Mouse (Mus musculus) CH12.LX (cell line): ENCODE measurements around the gene Slc25a11. TPM values are rescaled to one million over a fixed set of nuclear protein-coding genes. Genes with fewer than 3 reads are reported as not detected.
A peak's percentile ranks its signal among the peaks of the same experiment; 100 is the strongest.

ENCODE experiments used
- DNase-seq: peaks from one replicate; pipeline ENCODE4 v3.0.0-alpha.2; 2013; ENCODE audit errors: extremely low read depth
- H3K27ac ChIP-seq: 2 replicates; pipeline ENCODE4 v1.5.1; 2012; ENCODE audit warnings: low read depth, mild to moderate bottlenecking, control low read depth, moderate library complexity; ENCODE audit not compliant: insufficient read depth
- H3K27me3 ChIP-seq: replicated peaks from 2 replicates; pipeline ENCODE3; 2012; ENCODE audit warnings: inconsistent platforms
- H3K36me3 ChIP-seq, 2 experiments: replicated peaks in 1 of 2; 2 replicates each; pipeline versions ENCODE3 to v1.6.1; 2012; ENCODE audit warnings: inconsistent platforms in 1 of 2, low read length in 1 of 2, mild to moderate bottlenecking in 1 of 2, mixed read lengths in 1 of 2, moderate library complexity in 1 of 2; ENCODE audit not compliant: control insufficient read depth in 1 of 2, insufficient read depth in 1 of 2
- H3K4me1 ChIP-seq, 2 experiments: 2 replicates each; pipeline ENCODE4 v1.6.1; 2012; ENCODE audit warnings: inconsistent platforms in 1 of 2, moderate library complexity in 1 of 2; ENCODE audit not compliant: insufficient read depth in 2 of 2, control insufficient read depth in 1 of 2
- H3K4me2 ChIP-seq: 2 replicates; pipeline ENCODE4 v1.6.1; 2012; ENCODE audit warnings: low read depth, mild to moderate bottlenecking, control low read depth; ENCODE audit not compliant: poor library complexity, insufficient read depth, severe bottlenecking
- H3K4me3 ChIP-seq, 3 experiments: fragments of 150-350 bp in 1 of 3; sonication (generic) in 1 of 3; replicated peaks in 1 of 3; 2 replicates each; pipeline versions ENCODE3 to v1.5.1; 2011 to 2012; ENCODE audit warnings: low read depth in 2 of 3, low read length in 2 of 3, mild to moderate bottlenecking in 2 of 3, moderate library complexity in 2 of 3, control low read depth in 1 of 3, improper control_type of control experiment in 1 of 3, inconsistent platforms in 1 of 3, mixed read lengths in 1 of 3; ENCODE audit not compliant: poor library complexity in 1 of 3
- H3K79me2 ChIP-seq: replicated peaks from 2 replicates; pipeline ENCODE4 v1.6.1; 2012; ENCODE audit warnings: mild to moderate bottlenecking, moderate library complexity; ENCODE audit not compliant: control insufficient read depth, poor library complexity, insufficient read depth, severe bottlenecking; ENCODE audit errors: extremely low read depth
- H3K9ac ChIP-seq: 2 replicates; pipeline ENCODE4 v1.6.1; 2012; ENCODE audit warnings: low read depth, mild to moderate bottlenecking, control low read depth, moderate library complexity; ENCODE audit not compliant: insufficient read depth
- H3K9me3 ChIP-seq: replicated peaks from 2 replicates; pipeline ENCODE3; 2012; ENCODE audit warnings: low read length, inconsistent platforms, mixed read lengths
- BHLHE40 ChIP-seq: IDR thresholded peaks from 2 replicates; pipeline ENCODE4 v1.6.1; 2011; ENCODE audit warnings: mild to moderate bottlenecking, low read depth, low read length, improper control_type of control experiment
- CHD1 ChIP-seq: IDR thresholded peaks from 2 replicates; pipeline ENCODE4 v1.6.1; 2012; ENCODE audit warnings: low read depth, low read length, improper control_type of control experiment, inconsistent platforms
- CHD2 ChIP-seq: IDR thresholded peaks from 2 replicates; pipeline ENCODE4 v1.6.1; 2011; ENCODE audit warnings: low read length, improper control_type of control experiment
- EP300 ChIP-seq: IDR thresholded peaks from 2 replicates; pipeline ENCODE4 v1.6.1; 2011; ENCODE audit warnings: low read length, improper control_type of control experiment
- ETS1 ChIP-seq: conservative IDR thresholded peaks from 2 replicates; pipeline ENCODE4 v1.6.1; 2012; ENCODE audit warnings: low read depth, mild to moderate bottlenecking, inconsistent platforms, low read length, improper control_type of control experiment, moderate library complexity
- HCFC1 ChIP-seq: IDR thresholded peaks from 2 replicates; pipeline ENCODE4 v1.6.1; 2012; ENCODE audit warnings: low read depth, mild to moderate bottlenecking, inconsistent platforms, low read length, improper control_type of control experiment
- IRF4 ChIP-seq: IDR thresholded peaks from 2 replicates; pipeline ENCODE4 v1.6.1; 2014; ENCODE audit warnings: low read depth, mild to moderate bottlenecking, inconsistent platforms, low read length, improper control_type of control experiment
- JUN ChIP-seq: IDR thresholded peaks from 2 replicates; pipeline ENCODE4 v1.6.1; 2011; ENCODE audit warnings: low read depth, mild to moderate bottlenecking, low read length, improper control_type of control experiment, moderate library complexity; ENCODE audit not compliant: insufficient read depth
- JUND ChIP-seq: conservative IDR thresholded peaks from 2 replicates; pipeline ENCODE4 v1.6.1; 2011; ENCODE audit warnings: low read depth, low read length, improper control_type of control experiment
- MYC ChIP-seq: IDR thresholded peaks from 2 replicates; pipeline ENCODE4 v1.6.1; 2011; ENCODE audit warnings: low read depth, mild to moderate bottlenecking, improper control_type of control experiment, low read length
- POLR2A ChIP-seq: IDR thresholded peaks from 2 replicates; pipeline ENCODE4 v1.6.1; 2011; ENCODE audit warnings: low read depth, mild to moderate bottlenecking, improper control_type of control experiment, low read length
- POLR2AphosphoS2 ChIP-seq: IDR thresholded peaks from 2 replicates; pipeline ENCODE4 v1.6.1; 2011; ENCODE audit warnings: low read depth, low read length, improper control_type of control experiment
- RAD21 ChIP-seq: IDR thresholded peaks from 2 replicates; pipeline ENCODE4 v1.6.1; 2011; ENCODE audit warnings: low read depth, mild to moderate bottlenecking, low read length, improper control_type of control experiment, moderate library complexity
- ZC3H11A ChIP-seq: IDR thresholded peaks from 2 replicates; pipeline ENCODE4 v1.6.1; 2012; ENCODE audit warnings: low read depth, mild to moderate bottlenecking, inconsistent platforms, low read length, improper control_type of control experiment
- ZMIZ1 ChIP-seq: IDR thresholded peaks from 2 replicates; pipeline ENCODE4 v1.6.1; 2012; ENCODE audit warnings: low read depth, mild to moderate bottlenecking, inconsistent platforms, low read length, improper control_type of control experiment
- ZNF384 ChIP-seq: IDR thresholded peaks from 2 replicates; pipeline ENCODE4 v1.6.1; 2012; ENCODE audit warnings: low read depth, low read length, improper control_type of control experiment, inconsistent platforms
- dilution Hi-C: fragments of 300-500 bp; cut with MboI; formaldehyde crosslinking; loops from 2 replicates; pipeline ENCODE4 v1.14.3; 2020; ENCODE audit warnings: low sequenced_read_pairs; ENCODE audit not compliant: extremely low pct_unique_long_range_greater_than_20kb, extremely low pct_ligation_motif_present
- in situ Hi-C: fragments of 300-500 bp; cut with MboI; formaldehyde crosslinking; loops from 3 replicates; pipeline ENCODE4 v1.14.3; 2019; ENCODE audit warnings: low sequenced_read_pairs, low pct_ligation_motif_present, low pct_unique_long_range_greater_than_20kb, mixed read lengths
- polyA plus RNA-seq: library from polyadenylated mRNA; unstranded; fragments of >175 nt; gene quantifications from 2 replicates; pipeline ENCODE4 v1.2.1, GENCODE M21; 2012; ENCODE audit warnings: low read depth; ENCODE audit not compliant: insufficient read length
- total RNA-seq, 2 experiments: library from RNA; depleted of rRNA; stranded (reverse); fragments of 300-350 nt in 1 of 2; fragments of >200 nt in 1 of 2; gene quantifications; 2 replicates each; pipeline ENCODE4 v1.2.3; 2012 to 2014

Slc25a11 gene
- total and polyA plus RNA-seq, 3 experiments = 99.0 to 135 (median 132) TPM

DNA sequence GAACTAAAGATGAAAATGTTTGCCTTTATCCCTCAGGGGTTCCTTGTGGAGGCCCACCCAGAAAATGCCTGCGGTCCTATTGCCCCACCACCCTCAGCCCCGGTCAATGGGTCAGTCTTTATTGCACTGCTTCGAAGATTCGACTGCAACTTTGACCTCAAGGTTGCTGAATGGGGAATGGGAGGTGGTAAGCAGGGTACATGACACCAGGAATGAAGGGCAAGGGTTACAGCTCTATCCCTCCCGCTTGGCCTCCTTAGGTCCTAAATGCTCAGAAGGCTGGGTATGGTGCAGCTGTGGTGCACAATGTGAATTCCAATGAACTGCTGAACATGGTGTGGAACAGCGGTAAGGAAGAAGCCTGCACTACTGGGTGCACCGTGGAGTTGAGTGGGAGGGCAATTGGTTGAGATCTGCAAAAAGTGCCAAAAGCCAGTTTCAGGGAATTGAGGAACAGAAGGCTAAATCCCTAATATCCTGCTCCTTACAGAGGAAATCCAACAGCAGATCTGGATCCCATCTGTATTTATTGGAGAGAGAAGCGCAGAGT, 2.0 kb upstream of the Slc25a11 start:
- Histone ChIP-seq H3K9ac (no peak overlapping the region; the same call in 1 of the 2 replicates), H3K4me3 (no peak overlapping the region), H3K27ac (peak overlapping the region; percentile 3; the same call in 1 of the 2 replicates), H3K36me3 (peaks cover 48 to 66% of the 10 kb centered on the region in 2 experiments), H3K4me2 (peak overlapping the region; percentile 95), H3K27me3 (no peaks in the 10 kb centered on the region), H3K79me2 (peaks cover 75% of the 10 kb centered on the region), H3K9me3 (no peaks in the 10 kb centered on the region), H3K4me1 (peaks cover 25 to 56% of the 10 kb centered on the region in 2 experiments)
- dilution Hi-C loops (no loop called here), in situ Hi-C loops (no loop called here)
- peak; percentile 15 for DNase-seq
- TF ChIP-seq HCFC1 (no peak), POLR2A (peak; percentile 47; the same call in 1 of the 2 replicates), POLR2AphosphoS2 (peak; percentile 17)

DNA sequence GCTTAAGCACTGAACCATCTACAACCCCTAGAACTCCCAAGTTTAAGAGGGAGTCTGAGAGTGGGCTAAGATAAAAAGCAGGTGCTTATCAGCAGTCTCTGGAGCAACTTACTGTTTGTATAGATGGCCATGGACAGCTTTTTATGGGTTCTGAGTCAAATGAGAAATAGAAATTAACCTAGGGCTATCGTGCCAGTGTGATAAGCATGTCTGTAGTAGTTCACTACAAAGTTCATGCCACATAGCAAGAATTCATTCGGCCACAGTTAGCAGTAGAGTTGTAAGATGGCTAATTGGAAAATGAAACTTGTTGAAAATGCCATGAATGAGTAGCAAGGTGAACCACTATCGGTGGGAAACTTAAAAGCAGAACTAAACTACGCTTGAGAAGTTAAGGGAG, 1.2 kb upstream of the Slc25a11 start:
- Histone ChIP-seq H3K9me3 (no peaks in the 10 kb centered on the region), H3K27me3 (no peaks in the 10 kb centered on the region), H3K9ac (peak overlapping the region; percentile 94), H3K36me3 (peaks cover 49 to 73% of the 10 kb centered on the region in 2 experiments), H3K79me2 (peaks cover 67% of the 10 kb centered on the region), H3K27ac (0 out of 2 replicates have a peak overlapping the region, but pooled peaks have one; percentile 2), H3K4me3 (peak overlapping the region; percentile 66 to 89 (median 67)), H3K4me1 (peaks cover 25 to 56% of the 10 kb centered on the region in 2 experiments), H3K4me2 (peak overlapping the region; percentile 95)
- in situ Hi-C loops = no loop called here
- DNase-seq = peak; percentile 77
- TF ChIP-seq IRF4 = peak; percentile 84
- peak; percentile 70 for TF ChIP-seq JUND
- TF ChIP-seq ZMIZ1 = peak; percentile 40
- peak; percentile 18; the same call in 1 of the 2 replicates for TF ChIP-seq POLR2AphosphoS2
- peak; percentile 77 for TF ChIP-seq EP300
- no peak for TF ChIP-seq BHLHE40
- TF ChIP-seq ZNF384 = no peak; the same call in 1 of the 2 replicates
- peak; percentile 19; the same call in 1 of the 2 replicates for TF ChIP-seq CHD1
- no peak for TF ChIP-seq RAD21
- peak; percentile 46; the same call in 1 of the 2 replicates for TF ChIP-seq MYC
- TF ChIP-seq JUN = 0 out of 2 replicates have a peak, but pooled peaks have one; percentile 45
- TF ChIP-seq ZC3H11A = no peak
- peak; percentile 33; the same call in 1 of the 2 replicates for TF ChIP-seq ETS1
- peak; percentile 49; the same call in 1 of the 2 replicates for TF ChIP-seq CHD2
- dilution Hi-C loops = no loop called here
